Mouse (Mus musculus): Measurements from ENCODE around the gene Tomm20l. TPM values are rescaled to one million over a fixed set of nuclear protein-coding genes. Genes with fewer than 3 reads are reported as not detected.

The Tomm20l gene
- total RNA-seq, 2 experiments from 2014 or later = not detected

DNA sequence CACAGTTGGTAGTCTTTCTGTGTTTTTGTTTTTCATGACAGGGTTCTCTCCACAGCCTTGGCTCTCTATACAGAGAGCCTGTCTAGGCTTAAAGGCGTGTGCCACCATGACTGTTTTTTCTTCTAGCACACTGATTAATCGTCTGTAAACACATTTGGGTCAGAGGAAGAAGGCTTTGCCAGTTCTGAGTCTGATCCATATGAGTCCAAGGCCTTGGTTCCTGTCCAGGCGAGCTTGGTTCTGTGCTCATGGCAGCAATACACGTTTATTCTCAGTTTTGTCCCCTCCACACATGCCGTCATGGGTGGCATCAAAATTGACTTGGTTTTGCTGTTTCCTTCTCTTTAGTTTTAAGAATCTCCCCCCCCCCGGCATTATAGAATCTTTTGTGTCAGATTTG, 38.2 kb downstream of the Tomm20l start:
- intact Hi-C loops (cut with DNase I) = no loop called here
- DNase-seq = no peak

- intact Hi-C loops (cut with DNase I) = no loop called here
- DNase-seq = no peak
These were observed 38.9 kb downstream of the Tomm20l start for GRCm38 (mm10) chr12:71150167-71150566.

GRCm38 (mm10) chr12:71154979-71155378, 43.8 kb downstream of the Tomm20l start:
- intact Hi-C loops (cut with DNase I) = no loop called here

DNA sequence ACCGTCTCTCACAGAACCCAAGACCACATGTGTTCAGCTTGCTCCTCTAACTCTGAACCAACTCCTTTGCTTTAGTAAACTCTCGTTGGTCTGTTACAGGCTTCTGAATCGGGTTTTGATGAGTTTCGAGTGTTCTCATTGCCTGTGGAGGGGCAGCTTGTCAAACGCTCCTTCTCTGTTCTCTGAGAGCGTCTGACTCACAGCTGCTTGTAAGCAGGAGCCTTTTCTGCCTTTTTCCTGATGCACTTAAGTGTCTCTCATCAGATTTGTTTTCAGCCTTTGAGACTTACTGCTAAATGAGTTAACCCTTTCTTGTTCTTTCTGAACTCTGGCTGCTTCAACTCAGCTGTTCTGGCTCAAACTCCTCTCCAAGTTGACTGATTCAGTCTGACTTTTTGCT, 46.7 kb downstream of the Tomm20l start:
- intact Hi-C loops (cut with DNase I) = no loop called here
- no peak for DNase-seq

More at GRCm38 (mm10) chr12:71154979-71155378, 43.8 kb downstream of the Tomm20l start:
- no peak for DNase-seq

DNA sequence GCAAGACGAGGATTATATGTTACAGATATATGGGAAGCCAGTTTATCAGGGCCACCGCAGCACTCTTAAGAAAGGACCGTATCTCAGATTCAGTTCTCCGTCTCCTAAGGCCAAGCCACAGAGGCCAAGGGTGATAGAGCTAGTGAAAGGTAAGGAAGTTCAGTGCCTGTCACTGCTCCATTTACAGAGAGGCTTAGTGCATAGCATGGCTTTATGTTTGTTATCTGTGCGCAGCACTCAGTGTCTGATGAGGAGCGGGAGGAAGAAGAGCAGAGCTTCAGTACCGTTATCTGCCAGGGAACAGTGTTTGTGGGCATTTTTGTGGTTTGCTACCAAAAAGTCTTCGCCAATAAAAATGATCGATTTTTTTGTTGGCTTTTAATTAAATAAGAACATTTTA, 53.2 kb downstream of the Tomm20l start:
- DNase-seq = no peak

GRCm38 (mm10) chr12:71169911-71170310, 58.7 kb downstream of the Tomm20l start:
- no peak for DNase-seq
- intact Hi-C loops (cut with DNase I) = no loop called here

More for the DNA sequence above, 53.2 kb downstream of the Tomm20l start:
- intact Hi-C loops (cut with DNase I) = no loop called here

Other genes starting within 250 kb of the Tomm20l start
- 100 to 1,000 TPM; 182 to 192 TPM for gene Actr10, start 173.6 kb upstream of the Tomm20l start, total RNA-seq (2021)
- 100 to 1,000 TPM; 272 to 286 TPM for gene Psma3, start 136.8 kb upstream of the Tomm20l start, total RNA-seq (2021)
- gene Arid4a, start 95.4 kb upstream of the Tomm20l start, total RNA-seq (2021) = 10 to 100 TPM; 36.1 to 38.4 TPM
- 10 to 100 TPM; 71.2 to 75.9 TPM for gene Timm9, start 25.3 kb downstream of the Tomm20l start, total RNA-seq (2021)
- 10 to 100 TPM in 1 of 2 experiments, 1 to 10 TPM in 1; 9.5 to 10.2 TPM for gene 2700049A03Rik, start 25.4 kb downstream of the Tomm20l start, total RNA-seq (2021)
- 10 to 100 TPM; 65.3 to 65.9 TPM for gene Dact1, start 198.5 kb downstream of the Tomm20l start, total RNA-seq (2021)